Comparison of ENCODE assay signal across 10 mouse cellular contexts in the genomic region with DNA sequence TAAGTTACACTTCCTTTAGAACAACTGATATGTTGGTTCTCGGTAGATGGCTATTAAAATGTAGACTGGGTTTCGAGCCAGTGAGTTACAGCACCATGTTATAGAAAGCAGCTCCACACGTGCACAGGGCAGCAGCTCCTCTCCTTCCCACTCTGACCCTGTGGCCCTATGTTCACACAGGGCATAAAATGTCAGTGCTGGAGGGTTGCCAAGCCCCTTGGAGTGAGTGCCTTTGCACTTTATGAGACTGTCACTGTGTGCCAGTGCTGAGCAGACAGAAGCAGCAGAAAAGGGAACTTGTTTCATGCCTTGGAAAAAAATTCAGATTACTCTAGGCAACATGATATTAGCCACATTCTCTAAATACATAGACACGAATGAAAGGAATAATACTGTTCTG. TPM values are rescaled to one million over a fixed set of nuclear protein-coding genes. Genes with fewer than 3 reads are reported as not detected.
DNase-seq lines count a peak whose midpoint lies in the region; ATAC-seq and TF ChIP-seq lines count a peak whose summit lies in the region.
"Had no signal": no experiment of that assay in that cellular context is flagged by ENCODE, and none has a peak within 500 bp of the region (broad histone marks: within the 10 kb centered on the region; RNA-seq: fewer than 3 reads in every experiment).

No protein-coding gene starts in this region.

- no peak overlapping the region for H3K27ac ChIP-seq in forebrain, embryonic 14.5 days (ENCODE audit: low read depth, low read length)
- H3K27ac ChIP-seq in forebrain, embryonic 11.5 days (ENCODE audit: low read depth, low read length): no peak overlapping the region
- no peak overlapping the region for H3K27ac ChIP-seq in embryonic facial prominence, embryonic 14.5 days (replicated peaks; ENCODE audit: low read depth, low read length)
- no peak overlapping the region for H3K27ac ChIP-seq in kidney, postnatal 0 days
- H3K27ac ChIP-seq: embryonic facial prominence, embryonic 13.5 days had no signal

- H3K36me3 ChIP-seq in forebrain, embryonic 14.5 days (ENCODE audit: control insufficient read depth, insufficient read depth, low read length): no peaks in the 10 kb centered on the region
- no peaks in the 10 kb centered on the region for H3K36me3 ChIP-seq in forebrain, embryonic 11.5 days (ENCODE audit: control insufficient read depth, insufficient read depth, low read length)
- H3K36me3 ChIP-seq in embryonic facial prominence, embryonic 14.5 days (ENCODE audit: control insufficient read depth, insufficient read depth, low read length): no peaks in the 10 kb centered on the region
- H3K36me3 ChIP-seq in kidney, postnatal 0 days (ENCODE audit: insufficient read depth, low read length): no peaks in the 10 kb centered on the region
- H3K36me3 ChIP-seq: embryonic facial prominence, embryonic 13.5 days had no signal

- 59% methylated on average over 4 of the region's 4 CpGs for WGBS in forebrain, embryonic 14.5 days
- 74% methylated on average over 4 of the region's 4 CpGs for WGBS in forebrain, embryonic 11.5 days
- 30% methylated on average over 4 of the region's 4 CpGs for WGBS in embryonic facial prominence, embryonic 14.5 days
- 19% methylated on average over 4 of the region's 4 CpGs for WGBS in kidney, postnatal 0 days

- no peaks in the 10 kb centered on the region for H3K9me3 ChIP-seq in forebrain, embryonic 14.5 days (replicated peaks; ENCODE audit: control insufficient read depth, low read length)
- no peaks in the 10 kb centered on the region for H3K9me3 ChIP-seq in forebrain, embryonic 11.5 days (ENCODE audit: control insufficient read depth, low read length)
- no peaks in the 10 kb centered on the region for H3K9me3 ChIP-seq in embryonic facial prominence, embryonic 14.5 days (ENCODE audit: control insufficient read depth, low read length)
- H3K9me3 ChIP-seq in kidney, postnatal 0 days (replicated peaks; ENCODE audit: low read length): no peaks in the 10 kb centered on the region
- H3K9me3 ChIP-seq: embryonic facial prominence, embryonic 13.5 days had no signal

- DNase-seq in forebrain, embryonic 14.5 days (ENCODE audit: low spot score): peak; percentile 44
- DNase-seq in forebrain, embryonic 11.5 days (ENCODE audit: low spot score): no peak
- DNase-seq in MEL-GATA-1-ER (ENCODE audit: extremely low read depth, low read depth): peak; percentile 8
- DNase-seq in embryonic facial prominence, embryonic 14.5 days (ENCODE audit: low spot score): peak; percentile 73
- DNase-seq in kidney, postnatal 0 days (ENCODE audit: low spot score): peak; percentile 48
- DNase-seq in right cerebral cortex, postnatal 36 days (ENCODE audit: low spot score in 2 of 2): no peak
- no peak for DNase-seq in layer of hippocampus, adult 18-20 months (ENCODE audit: low spot score in 2 of 2)

- H3K4me3 ChIP-seq in forebrain, embryonic 14.5 days (ENCODE audit: low read depth, low read length): no peak overlapping the region
- no peak overlapping the region for H3K4me3 ChIP-seq in forebrain, embryonic 11.5 days (ENCODE audit: low read depth, low read length)
- H3K4me3 ChIP-seq in embryonic facial prominence, embryonic 14.5 days (ENCODE audit: low read depth, low read length): no peak overlapping the region
- H3K4me3 ChIP-seq in kidney, postnatal 0 days (replicated peaks; ENCODE audit: low read depth, low read length): no peak overlapping the region
- H3K4me3 ChIP-seq: embryonic facial prominence, embryonic 13.5 days had no signal

- no peak overlapping the region for H3K9ac ChIP-seq in forebrain, embryonic 14.5 days (ENCODE audit: low read length)
- no peak overlapping the region for H3K9ac ChIP-seq in forebrain, embryonic 11.5 days (ENCODE audit: low read length)
- no peak overlapping the region for H3K9ac ChIP-seq in embryonic facial prominence, embryonic 14.5 days (ENCODE audit: low read depth, low read length)
- H3K9ac ChIP-seq in kidney, postnatal 0 days (ENCODE audit: low read depth, low read length): no peak overlapping the region
- H3K9ac ChIP-seq: embryonic facial prominence, embryonic 13.5 days had no signal

- no peaks in the 10 kb centered on the region for H3K27me3 ChIP-seq in forebrain, embryonic 14.5 days (replicated peaks; ENCODE audit: control insufficient read depth, insufficient read depth, low read length)
- no peaks in the 10 kb centered on the region for H3K27me3 ChIP-seq in forebrain, embryonic 11.5 days (ENCODE audit: control insufficient read depth, insufficient read depth, low read length)
- no peaks in the 10 kb centered on the region for H3K27me3 ChIP-seq in embryonic facial prominence, embryonic 14.5 days (replicated peaks; ENCODE audit: control insufficient read depth, insufficient read depth, low read length)
- no peaks in the 10 kb centered on the region for H3K27me3 ChIP-seq in kidney, postnatal 0 days (ENCODE audit: insufficient read depth, low read length)
- H3K27me3 ChIP-seq: CH12.LX; embryonic facial prominence, embryonic 13.5 days had no signal

- no peak overlapping the region for H3K4me2 ChIP-seq in forebrain, embryonic 14.5 days (ENCODE audit: low read length)
- H3K4me2 ChIP-seq in forebrain, embryonic 11.5 days (ENCODE audit: low read depth, low read length, severe bottlenecking): no peak overlapping the region
- no peak overlapping the region for H3K4me2 ChIP-seq in embryonic facial prominence, embryonic 14.5 days (ENCODE audit: low read depth, low read length)
- no peak overlapping the region for H3K4me2 ChIP-seq in kidney, postnatal 0 days (ENCODE audit: low read length)
- H3K4me2 ChIP-seq: embryonic facial prominence, embryonic 13.5 days had no signal

- H3K4me1 ChIP-seq in forebrain, embryonic 14.5 days (ENCODE audit: control insufficient read depth, insufficient read depth, low read length): 0 out of 2 replicates have a peak, but pooled peaks cover 3% of the 10 kb centered on the region
- no peaks in the 10 kb centered on the region for H3K4me1 ChIP-seq in forebrain, embryonic 11.5 days (replicated peaks; ENCODE audit: control insufficient read depth, insufficient read depth, low read length)
- no peaks in the 10 kb centered on the region for H3K4me1 ChIP-seq in embryonic facial prominence, embryonic 14.5 days (ENCODE audit: control insufficient read depth, insufficient read depth, low read length)
- no peaks in the 10 kb centered on the region for H3K4me1 ChIP-seq in kidney, postnatal 0 days (replicated peaks; ENCODE audit: insufficient read depth, low read length)

- TF ChIP-seq CTCF in kidney, postnatal 0 days (IDR thresholded peaks at IDR 0.05; ENCODE audit: low read depth): no peak

- peak; percentile 55; the same call in 1 of the 2 replicates for ATAC-seq in forebrain, embryonic 14.5 days
- no peak for ATAC-seq in forebrain, embryonic 11.5 days (replicated peaks; ENCODE audit: low FRiP score)
- ATAC-seq in embryonic facial prominence, embryonic 14.5 days (ENCODE audit: low read depth): peak; percentile 87; the same call in 1 of the 2 replicates
- peak; percentile 72; the same call in 1 of the 2 replicates for ATAC-seq in kidney, postnatal 0 days (replicated peaks; ENCODE audit: low FRiP score, low read depth)
- no peak for ATAC-seq in activated CD4-positive, CD25-positive, alpha-beta regulatory T cell, adult 4 months

RNA-seq across cellular contexts. Expression of gene Lrrn3, which starts 47.8 kb away (rescaled TPM):
- polyA plus RNA-seq in forebrain, embryonic 14.5 days (2014; fragmentation: Nextera tagmentation; extraction: Ambion mirVana): 75.8 and 96.4 TPM in 2 replicates
- polyA plus RNA-seq in forebrain, embryonic 11.5 days (2014; fragmentation: Nextera tagmentation; extraction: Ambion mirVana): 23.5 and 24.0 TPM in 2 replicates
- 11.3 and 14.5 TPM in 2 replicates for polyA plus RNA-seq in embryonic facial prominence, embryonic 14.5 days (2014; fragmentation: Nextera tagmentation; extraction: Ambion mirVana)
- 2.7 and 2.8 TPM in 2 replicates for polyA plus RNA-seq in kidney, postnatal 0 days (2015; fragmentation: Nextera tagmentation; extraction: Ambion mirVana)
- 1 to 10 TPM; 2.5 to 3.5 TPM for polyA plus RNA-seq in activated CD4-positive, CD25-positive, alpha-beta regulatory T cell, adult 4 months (2017; shearing (Covaris generic))
- total RNA-seq in layer of hippocampus, adult 18-20 months (2021): 10 to 100 TPM; 62.9 to 64.9 TPM
- total RNA-seq: CH12.LX had no signal

Comparison
In these comparisons a context has a peak if more than half of its experiments do, and no peak if none do; other contexts are left out.
1. ATAC-seq: peak in forebrain, embryonic 14.5 days (single experiment), embryonic facial prominence, embryonic 14.5 days (single experiment) and kidney, postnatal 0 days (single experiment); none in forebrain, embryonic 11.5 days (single experiment) and activated CD4-positive, CD25-positive, alpha-beta regulatory T cell, adult 4 months (single experiment).
2. DNase-seq: peak in forebrain, embryonic 14.5 days (single experiment), MEL-GATA-1-ER (single experiment), embryonic facial prominence, embryonic 14.5 days (single experiment) and kidney, postnatal 0 days (single experiment); none in forebrain, embryonic 11.5 days (single experiment), right cerebral cortex, postnatal 36 days (0 of 2) and layer of hippocampus, adult 18-20 months (0 of 2).